Mouse (Mus musculus): Measurements from ENCODE around the gene Nrxn3. TPM values are rescaled to one million over a fixed set of nuclear protein-coding genes. Genes with fewer than 3 reads are reported as not detected.

The Nrxn3 gene
- polyA plus RNA-seq, 1 experiment: not detected

DNA sequence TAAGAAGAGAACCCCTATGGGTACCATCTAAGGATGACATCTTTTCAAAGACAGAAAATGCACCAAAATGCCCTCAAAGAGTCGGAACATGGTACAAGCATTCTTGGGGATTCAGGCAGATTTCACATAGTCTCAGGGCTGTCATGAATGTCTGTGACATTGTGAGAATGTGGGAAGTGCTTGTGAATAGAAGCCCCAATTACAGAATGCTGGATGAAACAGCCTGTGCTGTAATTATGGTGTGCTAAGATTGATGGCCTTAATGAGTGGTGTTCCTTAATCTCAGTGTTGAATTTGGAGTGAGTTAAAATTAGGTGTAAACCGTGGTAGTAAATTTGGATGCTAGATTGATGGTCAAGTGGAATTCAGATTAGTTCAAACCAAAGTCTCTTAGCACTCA is 1287.6 kb downstream of the Nrxn3 start:
- Histone ChIP-seq H3K4me1 (ENCODE audit: control insufficient read depth, insufficient read depth, low read length) (no peaks in the 10 kb centered on the region), H3K4me3 (ENCODE audit: insufficient read depth, low read length) (no peak overlapping the region)
- TF ChIP-seq CTCF (IDR thresholded peaks at IDR 0.05; ENCODE audit: low read depth, low read length) (no peak), POLR2A (IDR thresholded peaks at IDR 0.05; ENCODE audit: borderline replicate concordance, low read depth, low read length) (no peak)

GRCm38 (mm10) chr12:90013958-90014357 is 1291.3 kb downstream of the Nrxn3 start:
- Histone ChIP-seq H3K27ac (ENCODE audit: insufficient read depth, low read depth, low read length) (no peak overlapping the region), H3K4me1 (ENCODE audit: control insufficient read depth, insufficient read depth, low read length) (no peaks in the 10 kb centered on the region), H3K4me3 (ENCODE audit: insufficient read depth, low read length) (no peak overlapping the region)
- TF ChIP-seq POLR2A (IDR thresholded peaks at IDR 0.05; ENCODE audit: borderline replicate concordance, low read depth, low read length) (no peak), CTCF (IDR thresholded peaks at IDR 0.05; ENCODE audit: low read depth, low read length) (no peak)

More for the DNA sequence above, 1287.6 kb downstream of the Nrxn3 start:
- no peak overlapping the region for H3K27ac ChIP-seq (ENCODE audit: insufficient read depth, low read depth, low read length)

DNA sequence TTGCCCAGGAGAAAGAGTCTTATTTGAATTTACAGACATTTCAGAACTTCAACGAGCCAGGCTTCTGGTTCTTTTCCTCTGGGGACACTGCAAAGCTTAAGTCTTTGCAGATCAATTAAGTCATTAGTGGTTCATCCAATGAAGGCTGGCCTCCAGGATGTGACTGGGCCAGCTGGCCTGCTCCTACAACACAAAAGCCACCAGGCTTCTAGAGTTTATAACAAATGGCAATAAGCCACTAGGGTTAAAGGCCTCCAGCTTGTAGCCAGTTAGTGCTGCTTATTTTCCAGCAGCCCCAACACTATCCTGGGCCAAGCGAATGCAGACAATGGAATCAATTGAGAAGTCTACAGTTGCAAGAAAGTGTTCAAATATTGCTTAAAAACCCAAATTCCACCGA is 1304.3 kb downstream of the Nrxn3 start:
- H3K4me3 ChIP-seq (ENCODE audit: insufficient read depth, low read length): no peak overlapping the region
- H3K27ac ChIP-seq (ENCODE audit: insufficient read depth, low read depth, low read length): no peak overlapping the region
- H3K4me1 ChIP-seq (ENCODE audit: control insufficient read depth, insufficient read depth, low read length): no peaks in the 10 kb centered on the region
- TF ChIP-seq CTCF (IDR thresholded peaks at IDR 0.05; ENCODE audit: low read depth, low read length) (no peak), POLR2A (IDR thresholded peaks at IDR 0.05; ENCODE audit: borderline replicate concordance, low read depth, low read length) (no peak)

- Histone ChIP-seq H3K27ac (ENCODE audit: insufficient read depth, low read depth, low read length) (no peak overlapping the region), H3K4me1 (ENCODE audit: control insufficient read depth, insufficient read depth, low read length) (no peaks in the 10 kb centered on the region), H3K4me3 (ENCODE audit: insufficient read depth, low read length) (no peak overlapping the region)
- no peak for TF ChIP-seq CTCF (IDR thresholded peaks at IDR 0.05; ENCODE audit: low read depth, low read length)
- TF ChIP-seq POLR2A (IDR thresholded peaks at IDR 0.05; ENCODE audit: borderline replicate concordance, low read depth, low read length): no peak
Measured at GRCm38 (mm10) chr12:90041038-90041437, 1318.4 kb downstream of the Nrxn3 start.

DNA sequence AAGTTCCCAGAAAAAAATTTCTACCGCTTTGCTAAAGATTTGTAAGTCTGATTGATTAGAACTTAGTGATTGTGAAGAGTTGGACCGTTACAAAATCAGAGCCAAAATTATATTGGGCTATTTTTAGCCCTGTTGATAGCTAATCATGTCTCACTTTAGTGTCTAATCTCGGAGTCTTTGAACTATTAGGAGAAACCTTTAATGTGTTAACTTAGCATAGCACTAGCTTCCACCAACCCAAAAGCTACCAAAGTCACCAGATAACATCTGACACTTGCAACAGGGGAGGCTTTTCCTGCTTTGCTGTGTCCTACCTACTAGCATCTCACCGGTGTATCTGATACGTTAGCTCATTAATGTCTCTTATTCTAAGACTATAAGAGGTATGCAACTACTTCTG is 1333.6 kb downstream of the Nrxn3 start:
- Histone ChIP-seq H3K4me3 (ENCODE audit: insufficient read depth, low read length) (no peak overlapping the region), H3K4me1 (ENCODE audit: control insufficient read depth, insufficient read depth, low read length) (no peaks in the 10 kb centered on the region), H3K27ac (ENCODE audit: insufficient read depth, low read depth, low read length) (no peak overlapping the region)
- TF ChIP-seq CTCF (IDR thresholded peaks at IDR 0.05; ENCODE audit: low read depth, low read length): no peak
- no peak for TF ChIP-seq POLR2A (IDR thresholded peaks at IDR 0.05; ENCODE audit: borderline replicate concordance, low read depth, low read length)

GRCm38 (mm10) chr12:90059786-90060185 is 1337.1 kb downstream of the Nrxn3 start:
- TF ChIP-seq CTCF (IDR thresholded peaks at IDR 0.05; ENCODE audit: low read depth, low read length) (no peak), POLR2A (IDR thresholded peaks at IDR 0.05; ENCODE audit: borderline replicate concordance, low read depth, low read length) (no peak)
- H3K4me1 ChIP-seq (ENCODE audit: control insufficient read depth, insufficient read depth, low read length): no peaks in the 10 kb centered on the region
- H3K4me3 ChIP-seq (ENCODE audit: insufficient read depth, low read length): no peak overlapping the region
- no peak overlapping the region for H3K27ac ChIP-seq (ENCODE audit: insufficient read depth, low read depth, low read length)

GRCm38 (mm10) chr12:90061312-90061711 is 1338.6 kb downstream of the Nrxn3 start:
- Histone ChIP-seq H3K4me3 (ENCODE audit: insufficient read depth, low read length) (no peak overlapping the region), H3K27ac (ENCODE audit: insufficient read depth, low read depth, low read length) (no peak overlapping the region), H3K4me1 (ENCODE audit: control insufficient read depth, insufficient read depth, low read length) (no peaks in the 10 kb centered on the region)
- TF ChIP-seq POLR2A (IDR thresholded peaks at IDR 0.05; ENCODE audit: borderline replicate concordance, low read depth, low read length) (no peak), CTCF (IDR thresholded peaks at IDR 0.05; ENCODE audit: low read depth, low read length) (no peak)

DNA sequence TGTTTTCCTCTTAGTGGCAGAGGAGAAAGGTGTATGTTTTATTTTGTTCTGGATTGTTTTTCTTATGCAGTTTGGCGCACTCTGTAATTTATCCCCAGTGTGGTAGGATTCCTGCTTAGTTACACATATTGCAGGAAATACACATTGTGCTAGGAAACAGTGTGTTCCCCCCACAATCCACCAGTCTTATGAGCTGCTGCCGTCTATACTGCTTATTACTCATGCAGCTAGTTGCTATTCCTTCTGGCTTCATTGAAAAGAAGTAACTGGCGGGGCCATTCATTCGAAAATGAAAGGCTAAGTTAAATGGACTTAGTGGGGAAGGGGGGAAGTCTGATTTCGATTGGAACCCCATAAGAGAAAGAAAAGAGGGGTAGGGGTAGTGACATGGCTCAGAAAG is 1339.5 kb downstream of the Nrxn3 start:
- TF ChIP-seq POLR2A (IDR thresholded peaks at IDR 0.05; ENCODE audit: borderline replicate concordance, low read depth, low read length) (no peak), CTCF (IDR thresholded peaks at IDR 0.05; ENCODE audit: low read depth, low read length) (no peak)
- H3K4me3 ChIP-seq (ENCODE audit: insufficient read depth, low read length): no peak overlapping the region
- no peaks in the 10 kb centered on the region for H3K4me1 ChIP-seq (ENCODE audit: control insufficient read depth, insufficient read depth, low read length)
- H3K27ac ChIP-seq (ENCODE audit: insufficient read depth, low read depth, low read length): no peak overlapping the region

DNA sequence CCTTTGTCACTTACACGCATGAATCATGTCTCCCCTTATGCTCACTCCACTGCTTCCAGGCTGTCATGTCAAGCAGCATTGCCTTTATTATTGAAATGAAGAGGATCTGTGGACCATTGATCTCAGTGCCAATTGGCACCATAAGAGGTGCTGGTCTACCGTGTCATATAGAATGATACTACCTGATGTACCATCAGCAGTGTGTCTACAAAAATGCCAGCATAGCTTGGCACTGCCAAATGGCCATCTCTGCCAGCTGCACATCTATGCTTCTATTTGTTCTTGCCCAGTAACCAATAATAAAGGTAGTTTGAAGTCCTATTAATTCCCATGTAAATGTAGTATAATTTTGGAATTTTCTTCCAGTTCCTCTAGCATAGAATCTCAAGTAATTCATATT is 1340.8 kb downstream of the Nrxn3 start:
- H3K27ac ChIP-seq (ENCODE audit: insufficient read depth, low read depth, low read length): no peak overlapping the region
- H3K4me3 ChIP-seq (ENCODE audit: insufficient read depth, low read length): no peak overlapping the region
- TF ChIP-seq CTCF (IDR thresholded peaks at IDR 0.05; ENCODE audit: low read depth, low read length): no peak
- no peak for TF ChIP-seq POLR2A (IDR thresholded peaks at IDR 0.05; ENCODE audit: borderline replicate concordance, low read depth, low read length)
- no peaks in the 10 kb centered on the region for H3K4me1 ChIP-seq (ENCODE audit: control insufficient read depth, insufficient read depth, low read length)

DNA sequence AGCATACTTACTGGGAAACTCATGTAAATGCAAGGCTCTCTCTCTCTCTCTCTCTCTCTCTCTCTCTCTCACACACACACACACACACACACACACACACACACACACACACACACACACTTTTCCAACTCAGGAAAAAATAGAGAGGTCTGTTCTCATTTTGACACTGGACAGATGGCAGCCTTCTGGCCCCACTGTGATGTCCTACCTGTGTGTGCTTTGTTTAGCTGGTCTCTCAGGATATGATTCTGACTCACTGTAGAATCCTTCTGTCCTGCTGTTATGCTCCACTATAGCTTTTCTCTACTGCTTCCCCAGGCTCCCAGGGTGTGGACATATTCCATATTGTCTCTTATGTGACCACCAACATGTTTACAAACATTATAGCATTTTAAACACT is 1363.2 kb downstream of the Nrxn3 start:
- Histone ChIP-seq H3K4me1 (ENCODE audit: control insufficient read depth, insufficient read depth, low read length) (no peaks in the 10 kb centered on the region), H3K27ac (ENCODE audit: insufficient read depth, low read depth, low read length) (no peak overlapping the region), H3K4me3 (ENCODE audit: insufficient read depth, low read length) (no peak overlapping the region)
- TF ChIP-seq CTCF (IDR thresholded peaks at IDR 0.05; ENCODE audit: low read depth, low read length): no peak
- no peak for TF ChIP-seq POLR2A (IDR thresholded peaks at IDR 0.05; ENCODE audit: borderline replicate concordance, low read depth, low read length)

DNA sequence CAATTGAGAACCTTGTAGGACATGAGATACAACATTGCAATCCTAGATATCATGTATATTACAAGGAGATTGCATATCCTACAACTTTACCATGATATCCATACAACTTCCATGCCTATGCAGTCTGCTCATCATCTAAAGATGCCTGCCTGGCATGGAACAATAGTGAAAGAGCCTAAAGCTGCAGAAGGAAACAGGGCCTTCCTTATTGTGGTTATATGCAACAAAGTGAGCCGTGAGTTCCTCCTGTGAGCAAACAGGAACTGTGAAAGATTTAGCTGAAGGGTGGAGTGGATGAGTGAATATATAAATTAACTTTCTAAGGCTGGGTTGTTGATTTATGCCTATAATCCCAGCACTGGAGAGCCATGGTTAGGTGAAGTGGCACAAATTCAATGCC is 1373.1 kb downstream of the Nrxn3 start:
- Histone ChIP-seq H3K27ac (ENCODE audit: insufficient read depth, low read depth, low read length) (no peak overlapping the region), H3K4me1 (ENCODE audit: control insufficient read depth, insufficient read depth, low read length) (no peaks in the 10 kb centered on the region), H3K4me3 (ENCODE audit: insufficient read depth, low read length) (no peak overlapping the region)
- no peak for TF ChIP-seq CTCF (IDR thresholded peaks at IDR 0.05; ENCODE audit: low read depth, low read length)
- TF ChIP-seq POLR2A (IDR thresholded peaks at IDR 0.05; ENCODE audit: borderline replicate concordance, low read depth, low read length): no peak
